Mouse (Mus musculus) lung, postnatal 25 days (tissue): ENCODE data around the gene Fmo4.
"Not testable (repeated sequence)": the region's sequence is repeated elsewhere in the genome, so short reads cannot be mapped to it uniquely, and the experiment has no call there.

Source experiments
- DNase-seq: peaks from one replicate; pipeline ENCODE4 v3.0.0; 2022; ENCODE audit warnings: low spot score

Gene Fmo4

DNA sequence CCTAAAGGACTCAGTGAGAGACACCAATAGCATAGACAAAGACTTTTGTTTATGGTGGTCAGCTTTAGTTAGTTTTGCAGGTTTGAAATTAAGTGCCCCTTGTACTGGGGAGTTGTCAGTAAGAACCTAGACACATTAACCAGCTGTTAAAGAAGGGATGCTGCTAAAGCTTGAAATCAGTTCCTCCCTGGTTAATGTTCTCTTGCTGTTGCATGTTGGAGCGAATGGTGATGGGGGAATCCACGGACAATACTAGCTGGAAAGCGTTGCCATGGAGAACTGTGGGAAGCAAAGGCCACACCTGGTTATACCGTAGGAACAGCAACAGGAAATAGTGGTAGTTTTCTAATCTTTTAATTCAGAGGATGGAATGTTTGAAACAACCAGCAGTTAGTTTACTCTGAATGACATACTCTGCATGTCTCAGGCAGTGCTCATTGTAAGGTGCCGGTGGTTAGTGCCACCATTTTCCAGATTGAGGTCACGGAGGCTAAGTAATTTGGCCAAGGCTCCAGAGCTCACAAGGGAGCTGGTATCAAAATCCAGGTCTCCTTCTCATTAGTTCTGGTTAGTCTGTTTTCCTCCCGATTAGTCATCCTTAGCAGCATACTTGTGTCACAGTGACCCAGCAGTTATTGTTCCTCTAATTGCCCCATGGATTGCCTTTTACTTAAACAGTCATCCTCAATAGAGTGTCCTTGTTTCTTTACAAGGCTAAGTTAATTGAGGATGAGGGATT, 21.3 kb downstream of the Fmo4 start:
- DNase-seq = no peak

DNA sequence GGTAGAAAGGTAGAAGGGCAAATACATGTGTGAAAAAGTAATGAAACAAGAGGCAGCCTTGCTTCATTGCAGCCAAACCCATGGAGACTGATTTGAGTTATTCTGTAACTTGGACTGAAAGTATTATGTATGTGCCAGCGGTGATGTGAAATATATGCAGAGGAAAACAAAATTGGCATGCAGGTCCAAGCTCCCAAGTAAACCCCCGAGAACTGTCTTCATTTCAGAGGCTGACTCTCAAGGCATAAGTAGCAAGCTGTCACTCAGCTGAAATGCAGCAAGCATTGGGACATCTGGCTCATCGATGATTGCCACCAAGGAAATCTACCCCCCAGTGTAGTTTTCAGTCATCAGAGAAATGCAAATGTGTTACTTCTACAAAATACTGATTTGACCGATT, 28.6 kb downstream of the Fmo4 start:
- DNase-seq = no peak

DNA sequence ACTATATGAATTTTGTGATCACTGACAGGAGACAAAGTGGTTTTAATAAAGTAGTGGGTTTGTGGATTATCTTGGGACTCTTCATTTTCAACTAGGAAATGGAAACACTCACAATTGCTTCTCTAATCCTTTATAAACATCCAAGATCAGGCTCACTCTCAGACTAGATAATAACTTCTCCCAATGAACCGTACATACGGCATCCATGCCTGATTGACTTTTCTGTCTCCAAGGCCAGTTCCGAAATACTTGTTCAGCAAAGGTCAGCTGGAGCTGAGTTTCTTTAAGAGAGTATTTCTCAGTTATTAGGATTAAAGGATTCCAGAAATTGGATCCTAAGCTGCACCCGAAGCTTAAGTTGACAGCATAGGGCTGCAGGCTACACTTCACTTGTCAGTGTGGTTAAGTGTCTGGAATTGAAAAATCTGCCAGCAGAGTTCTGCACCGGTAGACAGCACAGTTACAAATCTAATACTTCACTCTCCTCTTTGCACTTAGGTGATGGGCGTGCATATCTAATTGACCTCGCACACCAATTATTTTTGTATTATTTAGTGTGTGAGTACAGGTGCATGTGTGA, 30.0 kb downstream of the Fmo4 start:
- DNase-seq = no peak

DNA sequence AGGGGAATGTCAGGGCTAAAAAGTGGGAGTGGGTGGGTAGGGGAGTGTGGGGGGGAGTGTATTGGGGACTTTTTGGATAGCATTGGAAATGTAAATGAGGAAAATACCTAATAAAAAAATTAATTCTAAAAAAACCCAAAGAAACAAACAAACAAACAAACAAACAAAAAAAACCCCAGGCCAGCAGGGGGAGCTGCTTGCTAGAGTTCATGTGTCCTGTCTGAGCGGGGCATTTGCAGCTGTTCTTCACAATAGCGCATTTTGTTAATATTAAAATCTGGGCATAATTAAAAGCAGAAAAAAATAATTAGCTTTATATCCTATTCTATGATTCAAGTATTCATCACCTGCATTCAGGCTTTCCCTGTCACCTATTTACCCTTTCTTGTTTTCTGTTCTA, 32.7 kb downstream of the Fmo4 start:
- DNase-seq = not testable (repeated sequence)

DNA sequence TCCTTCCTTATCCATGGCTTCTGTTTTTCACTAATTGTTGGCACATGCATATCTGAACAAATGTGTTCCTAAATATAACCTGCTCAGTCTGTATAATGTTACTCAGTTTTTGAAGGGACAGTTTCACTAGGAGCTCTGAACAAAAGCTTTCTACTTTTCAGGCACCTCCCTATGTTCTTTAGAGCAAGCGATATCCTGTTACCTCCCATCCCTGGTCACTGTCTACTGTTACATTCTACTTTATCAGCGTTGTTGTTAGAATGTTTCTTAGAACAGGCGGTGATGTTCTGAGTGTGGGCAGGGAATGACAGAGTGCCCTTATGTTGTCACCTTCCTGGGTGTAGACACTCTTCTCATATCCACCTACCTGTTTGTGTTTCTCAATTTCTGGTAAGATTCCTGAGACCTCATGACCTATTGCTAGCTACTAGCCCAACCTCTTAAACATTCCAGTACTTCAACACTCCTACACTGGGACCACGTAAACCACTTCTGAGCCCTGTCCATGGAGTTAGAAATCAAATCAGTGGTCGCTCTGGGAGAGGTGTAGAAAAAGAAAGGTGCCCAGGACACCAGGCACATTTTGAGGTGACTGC, 35.7 kb downstream of the Fmo4 start:
- DNase-seq = peak; percentile 16

DNA sequence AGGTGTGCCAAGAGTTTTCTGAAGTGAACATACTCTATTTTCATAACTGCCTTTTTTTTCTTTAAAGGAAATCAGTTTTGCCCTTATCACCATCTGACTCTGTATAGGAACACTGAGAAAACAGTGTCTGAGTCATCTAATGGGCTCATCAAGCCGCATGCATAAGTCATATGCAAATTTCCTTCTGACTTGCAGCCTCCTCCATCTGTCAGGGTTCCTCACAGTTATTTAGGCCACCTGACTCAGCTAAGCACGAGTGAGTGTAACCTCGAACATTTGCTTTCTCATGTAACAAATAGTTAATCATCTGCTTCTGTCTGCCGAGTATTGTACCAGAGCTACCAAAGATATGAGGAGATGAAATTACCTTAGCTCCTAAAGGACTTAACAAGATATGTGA, 40.1 kb downstream of the Fmo4 start:
- DNase-seq = no peak

DNA sequence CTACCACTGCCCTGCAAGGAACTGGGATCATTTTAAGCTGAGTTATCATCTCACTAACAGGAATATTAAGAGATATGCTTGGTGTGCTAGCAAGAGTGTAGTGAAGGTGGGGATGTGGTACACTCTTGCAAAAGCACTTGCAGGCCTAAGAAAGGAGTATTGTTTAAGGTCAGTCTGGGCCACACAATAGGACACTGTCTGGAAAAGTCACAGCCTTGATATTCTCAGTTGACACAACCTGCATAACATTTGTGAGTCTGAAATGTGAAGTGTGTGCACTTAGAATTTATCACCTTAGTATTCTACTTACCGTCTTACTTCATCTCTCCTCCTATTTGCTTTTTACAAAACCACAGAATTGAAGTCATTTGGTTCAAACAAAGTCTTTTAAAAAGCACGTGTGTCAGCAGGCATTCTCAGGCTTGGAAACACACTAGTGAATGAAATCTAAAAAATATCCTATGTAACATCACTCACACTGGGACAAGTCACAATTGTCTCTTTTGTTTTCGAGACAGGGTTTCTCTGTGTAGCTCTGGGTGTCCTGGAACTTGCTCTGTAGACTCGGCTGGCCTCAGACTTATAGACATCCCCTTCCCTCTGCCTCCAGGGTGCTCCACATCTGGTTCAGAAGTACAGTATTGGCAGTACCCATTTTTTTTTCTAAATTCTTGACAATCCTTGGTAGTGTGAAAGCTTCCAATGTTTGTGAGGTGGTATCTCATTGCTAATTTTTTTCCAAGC, 42.0 kb downstream of the Fmo4 start:
- no peak for DNase-seq

DNA sequence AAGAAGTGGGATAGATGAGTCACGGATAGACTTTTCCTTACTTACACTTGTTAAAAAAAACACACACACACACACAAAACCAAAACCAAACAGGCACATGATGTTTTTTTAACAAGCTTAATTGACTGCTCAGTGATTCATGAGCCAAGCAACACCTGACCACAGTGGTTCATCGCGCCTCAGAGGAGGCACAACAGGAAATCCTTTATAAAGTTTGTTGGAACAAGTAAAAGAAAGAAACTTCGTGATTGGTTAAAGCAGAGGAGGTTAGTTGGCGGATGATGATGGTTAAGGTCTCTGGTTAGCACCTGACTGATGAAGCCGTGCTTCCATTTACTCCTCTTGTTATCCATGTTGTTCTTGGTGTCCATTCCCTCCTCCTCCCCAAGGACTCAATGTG, 61.8 kb downstream of the Fmo4 start:
- DNase-seq = no peak

DNA sequence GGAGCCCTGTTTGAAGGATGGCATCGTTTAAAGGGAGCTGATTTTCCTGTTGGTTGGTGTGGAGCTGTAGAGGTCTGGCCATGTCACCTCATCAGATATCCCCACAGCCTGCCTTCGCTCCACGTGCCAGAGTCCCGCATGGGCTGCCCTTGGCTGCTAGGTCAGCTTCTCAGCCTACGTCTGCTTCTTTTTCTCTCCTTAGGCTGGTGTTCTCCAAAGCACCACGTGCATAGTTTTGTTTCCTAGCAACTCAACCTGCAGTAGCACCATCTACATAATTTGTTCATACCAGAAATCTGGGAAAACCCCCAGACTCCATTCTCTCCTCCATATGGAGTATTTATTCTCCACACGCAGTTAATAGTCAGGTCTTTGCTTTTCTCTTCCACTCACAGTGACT, 64.2 kb downstream of the Fmo4 start:
- DNase-seq = no peak

DNA sequence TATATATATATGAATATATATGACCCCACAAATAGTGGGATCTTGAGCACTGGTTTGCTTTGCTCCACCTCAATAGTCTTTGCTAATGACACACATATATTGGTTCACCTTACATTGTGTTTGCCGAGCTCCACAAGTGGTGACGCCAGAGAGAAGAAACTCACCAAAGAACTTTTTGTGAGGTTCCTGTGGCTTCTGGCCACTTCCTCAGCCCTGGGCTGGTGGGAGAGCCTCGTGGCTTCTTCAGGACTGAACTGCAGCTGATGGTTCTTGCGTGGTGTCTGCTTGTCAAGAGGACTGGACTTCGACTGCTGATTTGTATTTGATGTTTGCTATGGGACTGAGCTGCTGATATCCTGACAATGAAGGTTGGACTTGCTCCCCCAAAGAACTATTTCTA, 65.0 kb downstream of the Fmo4 start:
- DNase-seq = no peak
